Mouse (Mus musculus) forebrain, postnatal 0 days (tissue): ENCODE data around the gene Gpr155. TPM values are rescaled to one million over a fixed set of nuclear protein-coding genes. Genes with fewer than 3 reads are reported as not detected.
A peak's percentile ranks its signal among the peaks of the same experiment; 100 is the strongest.

Source experiments
- ATAC-seq: fragments of 200-750 bp; cut with Nextera tagmentation; 2 replicates; pipeline ENCODE4 v1.8.0; 2017; ENCODE audit warnings: mild to moderate bottlenecking, moderate library complexity
- DNase-seq: peaks from one replicate; pipeline ENCODE4 v3.0.0-alpha.2; 2015
- H3K27ac ChIP-seq: fragments of 300-500 bp; sonication (generic); 2 replicates; pipeline ENCODE4 v1.5.1; 2014; ENCODE audit warnings: low read depth, mild to moderate bottlenecking, antibody characterized with exemption, low read length, moderate library complexity, mixed read lengths
- H3K27me3 ChIP-seq: fragments of 300-500 bp; sonication (generic); 2 replicates; pipeline ENCODE4 v1.6.1; 2014; ENCODE audit warnings: mild to moderate bottlenecking, low read length, mixed read lengths; ENCODE audit not compliant: insufficient read depth
- H3K36me3 ChIP-seq: fragments of 300-500 bp; sonication (generic); 2 replicates; pipeline ENCODE4 v1.6.1; 2014; ENCODE audit warnings: mild to moderate bottlenecking, moderate library complexity; ENCODE audit not compliant: insufficient read depth
- H3K4me1 ChIP-seq: fragments of 300-500 bp; sonication (generic); 2 replicates; pipeline ENCODE4 v1.6.1; 2014; ENCODE audit warnings: antibody characterized with exemption; ENCODE audit not compliant: insufficient read depth
- H3K4me2 ChIP-seq: fragments of 300-500 bp; sonication (generic); 2 replicates; pipeline ENCODE4 v1.6.1; 2014; ENCODE audit warnings: low read depth, mild to moderate bottlenecking, moderate library complexity
- H3K4me3 ChIP-seq: fragments of 300-500 bp; sonication (generic); 2 replicates; pipeline ENCODE4 v1.5.1; 2014; ENCODE audit warnings: low read depth, low read length, mixed read lengths
- H3K9ac ChIP-seq: fragments of 300-500 bp; sonication (generic); 2 replicates; pipeline ENCODE4 v1.6.1; 2014; ENCODE audit warnings: mild to moderate bottlenecking
- H3K9me3 ChIP-seq: fragments of 300-500 bp; sonication (generic); 2 replicates; pipeline ENCODE4 v1.6.1; 2016; ENCODE audit warnings: low read length
- CTCF ChIP-seq: sonication (generic); IDR thresholded peaks from 2 replicates; pipeline ENCODE4 v1.5.1; 2016; ENCODE audit warnings: antibody characterized with exemption, control low read depth, low read depth
- WGBS: fragments of 180-500 bp; shearing (Covaris S2); extraction: QIAGEN DNeasy Blood & Tissue Kit; methylation state at CpG from one replicate; pipeline ENCODE4 v1.1.7; 2014; 5-methylcytosine and 5-hydroxymethylcytosine counted together
- polyA plus RNA-seq: library from polyadenylated mRNA; unstranded; fragments of >200 nt; fragmentation: Nextera tagmentation; extraction: Ambion mirVana; gene quantifications from 2 replicates; pipeline ENCODE4 v1.2.1, GENCODE M21; 2015
- total RNA-seq: library from RNA; depleted of rRNA; stranded (reverse); fragments of >200 nt; gene quantifications from 2 replicates; pipeline ENCODE4 v1.2.3, GENCODE M21; 2014

Gene Gpr155
- total and polyA plus RNA-seq, 2 experiments from 2014 or later, result 12.5 TPM

GRCm38 (mm10) chr2:73371530-73372335, 14.6 kb downstream of the Gpr155 start:
- H3K9ac ChIP-seq, result no peak overlapping the region
- H3K36me3 ChIP-seq, result peaks cover 9% of the 10 kb centered on the region; the same call in 1 of the 2 replicates
- no peak overlapping the region; the same call in 1 of the 2 replicates for H3K27ac ChIP-seq
- no peak for TF ChIP-seq CTCF
- no peak for ATAC-seq
- H3K4me1 ChIP-seq, result no peaks in the 10 kb centered on the region
- WGBS, result 67% methylated on average over 9 of the region's 9 CpGs
- DNase-seq, result no peak
- no peaks in the 10 kb centered on the region for H3K9me3 ChIP-seq
- H3K27me3 ChIP-seq, result no peaks in the 10 kb centered on the region
- no peak overlapping the region for H3K4me3 ChIP-seq
- H3K4me2 ChIP-seq, result no peak overlapping the region

- Histone ChIP-seq H3K27ac (no peak overlapping the region), H3K9ac (no peak overlapping the region), H3K36me3 (peaks cover 19% of the 10 kb centered on the region), H3K27me3 (no peaks in the 10 kb centered on the region), H3K4me2 (no peak overlapping the region), H3K4me3 (no peak overlapping the region), H3K4me1 (no peaks in the 10 kb centered on the region), H3K9me3 (no peaks in the 10 kb centered on the region)
- TF ChIP-seq CTCF, result no peak
- ATAC-seq, result no peak
- no peak for DNase-seq
- WGBS, result 74% methylated on average over 5 of the region's 5 CpGs
These were observed 22.9 kb downstream of the Gpr155 start for GRCm38 (mm10) chr2:73363448-73363847.

GRCm38 (mm10) chr2:73360536-73360935, 25.8 kb downstream of the Gpr155 start:
- 86% methylated on average over 2 of the region's 2 CpGs for WGBS

GRCm38 (mm10) chr2:73359941-73360340, 26.4 kb downstream of the Gpr155 start:
- no peak overlapping the region for H3K4me3 ChIP-seq
- H3K4me2 ChIP-seq, result no peak overlapping the region
- peaks cover 19% of the 10 kb centered on the region for H3K36me3 ChIP-seq
- no peak for TF ChIP-seq CTCF
- DNase-seq, result no peak
- ATAC-seq, result no peak
- no peak overlapping the region for H3K27ac ChIP-seq
- H3K9ac ChIP-seq, result no peak overlapping the region
- H3K4me1 ChIP-seq, result no peaks in the 10 kb centered on the region
- no peaks in the 10 kb centered on the region for H3K27me3 ChIP-seq
- H3K9me3 ChIP-seq, result no peaks in the 10 kb centered on the region
- 94% methylated on average over 5 of the region's 5 CpGs for WGBS

More at GRCm38 (mm10) chr2:73360536-73360935, 25.8 kb downstream of the Gpr155 start:
- H3K4me2 ChIP-seq, result no peak overlapping the region
- DNase-seq, result no peak
- no peak for ATAC-seq
- no peak overlapping the region for H3K4me3 ChIP-seq
- no peak overlapping the region for H3K9ac ChIP-seq
- no peaks in the 10 kb centered on the region for H3K9me3 ChIP-seq
- H3K36me3 ChIP-seq, result peaks cover 19% of the 10 kb centered on the region
- TF ChIP-seq CTCF, result no peak
- H3K4me1 ChIP-seq, result no peaks in the 10 kb centered on the region
- H3K27ac ChIP-seq, result no peak overlapping the region
- H3K27me3 ChIP-seq, result no peaks in the 10 kb centered on the region

GRCm38 (mm10) chr2:73357004-73357403, 29.4 kb downstream of the Gpr155 start:
- TF ChIP-seq CTCF, result no peak
- DNase-seq (no peak), ATAC-seq (no peak)
- H3K36me3 ChIP-seq, result peaks cover 20% of the 10 kb centered on the region
- no peaks in the 10 kb centered on the region for H3K9me3 ChIP-seq
- no peak overlapping the region for H3K4me2 ChIP-seq
- peaks cover 3% of the 10 kb centered on the region; the same call in 1 of the 2 replicates for H3K4me1 ChIP-seq
- H3K4me3 ChIP-seq, result no peak overlapping the region
- no peaks in the 10 kb centered on the region for H3K27me3 ChIP-seq
- no peak overlapping the region for H3K27ac ChIP-seq
- no peak overlapping the region for H3K9ac ChIP-seq
- 79% methylated on average over 18 of the region's 18 CpGs for WGBS

GRCm38 (mm10) chr2:73351927-73352374, 34.4 kb downstream of the Gpr155 start:
- H3K4me3 ChIP-seq, result peak overlapping the region; percentile 3; the same call in 1 of the 2 replicates
- no peaks in the 10 kb centered on the region for H3K9me3 ChIP-seq
- no peaks in the 10 kb centered on the region for H3K27me3 ChIP-seq
- WGBS, result 14% methylated on average over 7 of the region's 7 CpGs
- peaks cover 10% of the 10 kb centered on the region; the same call in 1 of the 2 replicates for H3K4me1 ChIP-seq
- no peak for TF ChIP-seq CTCF
- peak; percentile 63 for DNase-seq
- peak overlapping the region; percentile 22; the same call in 1 of the 2 replicates for H3K9ac ChIP-seq
- ATAC-seq, result peak; percentile 85
- H3K36me3 ChIP-seq, result peaks cover 10% of the 10 kb centered on the region; the same call in 1 of the 2 replicates
- H3K4me2 ChIP-seq, result peak overlapping the region; percentile 21; the same call in 1 of the 2 replicates
- H3K27ac ChIP-seq, result peak overlapping the region; percentile 51

GRCm38 (mm10) chr2:73351496-73351895, 34.9 kb downstream of the Gpr155 start:
- H3K36me3 ChIP-seq, result peaks cover 7% of the 10 kb centered on the region; the same call in 1 of the 2 replicates
- WGBS, result 24% methylated on average over 5 of the region's 5 CpGs
- peak overlapping the region; percentile 21; the same call in 1 of the 2 replicates for H3K4me2 ChIP-seq
- peak; percentile 40 for DNase-seq
- H3K4me1 ChIP-seq, result peaks cover 10% of the 10 kb centered on the region; the same call in 1 of the 2 replicates
- no peaks in the 10 kb centered on the region for H3K27me3 ChIP-seq
- peak overlapping the region; percentile 51 for H3K27ac ChIP-seq
- no peak overlapping the region for H3K9ac ChIP-seq
- peak; percentile 63; the same call in 1 of the 2 replicates for ATAC-seq
- H3K4me3 ChIP-seq, result no peak overlapping the region
- no peaks in the 10 kb centered on the region for H3K9me3 ChIP-seq
- TF ChIP-seq CTCF, result no peak
